Mouse (Mus musculus) neutrophil, adult 5-6 weeks (primary cell): ENCODE measurements around the gene Ccnb1. TPM values are rescaled to one million over a fixed set of nuclear protein-coding genes. Genes with fewer than 3 reads are reported as not detected.
"Not testable (repeated sequence)": the region's sequence is repeated elsewhere in the genome, so short reads cannot be mapped to it uniquely, and the experiment has no call there.

Source experiments
- ATAC-seq: fragments of 151-379, 151-347 bp; 2 replicates; pipeline ENCODE4 v1.8.0; 2017; ENCODE audit warnings: mild to moderate bottlenecking, moderate TSS enrichment; ENCODE audit not compliant: insufficient number of reproducible peaks, poor library complexity, low FRiP score, severe bottlenecking; ENCODE audit errors: extremely low read depth
- total RNA-seq: library from RNA; stranded (forward); fragments of 200-1000 nt; gene quantifications from 2 replicates; pipeline ENCODE4 v1.2.3, GENCODE M21; 2017

The Ccnb1 gene
- 2.0 and 2.8 TPM in 2 replicates for total RNA-seq

GRCm38 (mm10) chr13:100786414-100786867 lies at the start of gene Ccnb1:
Gene Ccnb1 (minus strand): TSS chr13:100786570.
- peak; percentile 93 for ATAC-seq

GRCm38 (mm10) chr13:100834777-100835176 lies 48.4 kb upstream of the Ccnb1 start:
- ATAC-seq = no peak

GRCm38 (mm10) chr13:100833640-100834002 lies 47.3 kb upstream of the Ccnb1 start:
- ATAC-seq = no peak

- peak; percentile 94 for ATAC-seq
Measured at GRCm38 (mm10) chr13:100832741-100833639, 46.6 kb upstream of the Ccnb1 start, which contains the start of gene Slc30a5. Gene Slc30a5 (minus strand): TSS chr13:100833427.

GRCm38 (mm10) chr13:100832188-100832587 lies 45.8 kb upstream of the Ccnb1 start:
- no peak for ATAC-seq

GRCm38 (mm10) chr13:100831123-100831522 lies 44.8 kb upstream of the Ccnb1 start:
- no peak for ATAC-seq

GRCm38 (mm10) chr13:100825627-100826410 lies 39.4 kb upstream of the Ccnb1 start:
- no peak for ATAC-seq

- ATAC-seq = no peak
Measured at GRCm38 (mm10) chr13:100824916-100825315, 38.5 kb upstream of the Ccnb1 start.

- ATAC-seq = peak; percentile 93
Measured at GRCm38 (mm10) chr13:100824306-100824705, 37.9 kb upstream of the Ccnb1 start.

GRCm38 (mm10) chr13:100823863-100824262 lies 37.5 kb upstream of the Ccnb1 start:
- ATAC-seq = no peak

- ATAC-seq = no peak
Measured at GRCm38 (mm10) chr13:100814451-100814850, 28.1 kb upstream of the Ccnb1 start.

- ATAC-seq = no peak
Measured at GRCm38 (mm10) chr13:100805776-100806175, 19.4 kb upstream of the Ccnb1 start.

GRCm38 (mm10) chr13:100797171-100797570 lies 10.8 kb upstream of the Ccnb1 start:
- no peak for ATAC-seq

GRCm38 (mm10) chr13:100789083-100789482 lies 2.7 kb upstream of the Ccnb1 start:
- ATAC-seq = no peak

- ATAC-seq = not testable (repeated sequence)
Measured at GRCm38 (mm10) chr13:100788057-100788456, 1.7 kb upstream of the Ccnb1 start.

- ATAC-seq = no peak
Measured at GRCm38 (mm10) chr13:100787316-100788010, 1.1 kb upstream of the Ccnb1 start.

- ATAC-seq = no peak
Measured at GRCm38 (mm10) chr13:100785806-100786413, 460 bp downstream of the Ccnb1 start.

GRCm38 (mm10) chr13:100777491-100777890 lies 8.9 kb downstream of the Ccnb1 start:
- no peak for ATAC-seq

GRCm38 (mm10) chr13:100776710-100777109 lies 9.7 kb downstream of the Ccnb1 start:
- ATAC-seq = no peak
